Mouse (Mus musculus) thymus, adult 2 months (tissue): ENCODE measurements around the gene Rtn1. TPM values are rescaled to one million over a fixed set of nuclear protein-coding genes. Genes with fewer than 3 reads are reported as not detected.

Source experiments
- DNase-seq: peaks from one replicate; pipeline ENCODE4 v3.0.0; 2021
- H3K27ac ChIP-seq: fragments of 200-500 bp; 2 replicates; pipeline ENCODE4 v1.5.1; 2012; ENCODE audit warnings: low read length, control low read depth; ENCODE audit not compliant: control insufficient read depth, insufficient read depth
- H3K27me3 ChIP-seq: fragments of 200-500 bp; 2 replicates; pipeline ENCODE4 v1.6.1; 2012; ENCODE audit warnings: mild to moderate bottlenecking, low read length, moderate library complexity, mixed read lengths; ENCODE audit not compliant: control insufficient read depth, insufficient read depth
- H3K36me3 ChIP-seq: fragments of 200-500 bp; 2 replicates; pipeline ENCODE4 v1.6.1; 2012; ENCODE audit warnings: mild to moderate bottlenecking, low read length, moderate library complexity; ENCODE audit not compliant: control insufficient read depth, insufficient read depth
- H3K4me1 ChIP-seq: fragments of 200-500 bp; replicated peaks from 2 replicates; pipeline ENCODE4 v1.6.1; 2012; ENCODE audit warnings: low read length; ENCODE audit not compliant: control insufficient read depth, insufficient read depth
- H3K4me3 ChIP-seq: fragments of 200-500 bp; 2 replicates; pipeline ENCODE4 v1.5.1; 2012; ENCODE audit warnings: mild to moderate bottlenecking, low read length, control low read depth, moderate library complexity; ENCODE audit not compliant: control insufficient read depth, insufficient read depth
- CTCF ChIP-seq: fragments of 200-500 bp; IDR thresholded peaks from 2 replicates; pipeline ENCODE4 v1.5.1; 2012; ENCODE audit warnings: mild to moderate bottlenecking, control low read depth, low read length, moderate library complexity, borderline replicate concordance; ENCODE audit not compliant: control insufficient read depth, poor library complexity, insufficient read depth; ENCODE audit errors: extremely low read depth
- POLR2A ChIP-seq: fragments of 200-500 bp; IDR thresholded peaks from 2 replicates; pipeline ENCODE4 v1.6.1; 2012; ENCODE audit warnings: mild to moderate bottlenecking, low read length, control low read depth, moderate library complexity; ENCODE audit not compliant: control insufficient read depth, poor library complexity, insufficient read depth; ENCODE audit errors: extremely low read depth
- WGBS: fragments of 180-500 bp; shearing (Covaris S2); methylation state at CpG from one replicate; pipeline ENCODE4 v1.1.7; 2018; 5-methylcytosine and 5-hydroxymethylcytosine counted together
- polyA plus RNA-seq: library from polyadenylated mRNA; depleted of rRNA; stranded (reverse); fragments of >200 nt; gene quantifications from 2 replicates; pipeline ENCODE4 v1.2.3, GENCODE M21; 2012

The Rtn1 gene
- polyA plus RNA-seq, 1 experiment = 1.6 TPM

DNA sequence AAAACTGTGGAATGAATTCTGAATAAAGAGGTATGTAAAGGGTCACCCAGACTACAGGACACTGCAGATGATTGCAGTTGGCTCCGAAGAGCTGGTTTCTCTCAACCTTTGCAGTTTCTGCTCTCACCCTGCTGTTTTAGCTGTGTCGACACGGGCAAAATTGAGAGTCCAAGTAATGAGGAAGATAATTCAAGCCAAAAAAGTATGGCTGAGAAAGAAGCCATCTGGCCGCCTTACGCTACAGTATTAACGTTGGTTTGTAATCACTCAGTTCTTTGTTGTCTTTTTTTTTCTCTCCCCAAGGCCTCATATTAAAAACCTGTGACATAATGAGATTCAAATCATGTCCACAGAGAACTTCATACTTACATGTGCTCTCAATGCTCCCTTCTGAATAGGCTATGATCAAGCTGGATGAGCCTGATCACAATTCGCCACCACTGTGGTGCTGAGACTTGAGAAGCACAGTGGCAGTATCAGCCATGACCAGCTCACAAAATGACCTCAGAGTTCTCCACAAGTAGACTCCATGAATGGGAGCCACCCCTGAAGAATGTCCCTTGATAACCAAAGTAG lies 76.9 kb downstream of the Rtn1 start:
- no peak for DNase-seq
- H3K4me1 ChIP-seq = no peaks in the 10 kb centered on the region
- H3K27ac ChIP-seq = no peak overlapping the region
- 96% methylated on average over 7 of the region's 7 CpGs for WGBS
- no peak for TF ChIP-seq CTCF
- H3K27me3 ChIP-seq = no peaks in the 10 kb centered on the region
- H3K4me3 ChIP-seq = no peak overlapping the region
- H3K36me3 ChIP-seq = no peaks in the 10 kb centered on the region

DNA sequence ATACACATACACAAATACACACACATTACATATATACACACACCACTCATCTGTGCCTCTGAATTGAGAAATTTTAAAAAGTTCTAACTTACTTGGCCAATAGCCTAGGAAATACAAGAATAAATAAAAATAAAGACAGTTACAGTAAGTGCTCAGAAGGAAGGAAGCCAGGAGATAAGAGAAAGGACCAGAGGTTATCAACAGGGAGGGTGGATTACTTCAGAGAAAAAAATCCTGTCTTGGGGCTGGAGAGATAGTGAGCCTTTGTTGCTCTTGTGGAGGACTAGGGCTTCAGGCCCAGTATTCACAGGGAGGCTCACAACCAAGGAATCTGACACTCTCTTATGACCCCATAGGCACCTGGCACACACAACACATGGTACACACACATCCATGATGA lies 82.8 kb downstream of the Rtn1 start:
- TF ChIP-seq CTCF = no peak
- TF ChIP-seq POLR2A = no peak
- DNase-seq = no peak
- Histone ChIP-seq H3K27me3 (no peaks in the 10 kb centered on the region), H3K27ac (no peak overlapping the region), H3K36me3 (no peaks in the 10 kb centered on the region), H3K4me1 (no peaks in the 10 kb centered on the region), H3K4me3 (no peak overlapping the region)

DNA sequence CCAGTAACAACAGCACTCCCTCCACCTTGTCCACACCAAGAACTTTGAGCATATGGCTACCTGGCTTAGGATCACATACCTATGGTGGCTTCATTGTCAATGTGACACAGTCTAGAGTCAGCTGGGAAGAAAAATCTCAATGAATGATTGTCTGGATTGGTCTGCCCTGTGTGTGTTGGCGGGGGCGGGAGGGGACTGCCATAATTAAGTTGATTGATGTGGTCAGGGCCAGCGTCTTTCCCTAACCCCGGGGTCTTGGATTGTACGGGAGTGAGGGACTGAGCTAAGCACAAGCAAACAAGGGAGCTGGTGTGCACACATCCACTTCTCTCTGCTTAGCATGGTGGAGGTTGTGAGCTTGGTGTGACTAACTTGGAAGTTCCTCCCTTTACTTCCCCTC lies 83.8 kb downstream of the Rtn1 start:
- Histone ChIP-seq H3K36me3 (no peaks in the 10 kb centered on the region), H3K27ac (no peak overlapping the region), H3K4me1 (no peaks in the 10 kb centered on the region), H3K4me3 (no peak overlapping the region), H3K27me3 (no peaks in the 10 kb centered on the region)
- DNase-seq = no peak
- TF ChIP-seq POLR2A (no peak), CTCF (no peak)
- 82% methylated on average over 5 of the region's 5 CpGs for WGBS

DNA sequence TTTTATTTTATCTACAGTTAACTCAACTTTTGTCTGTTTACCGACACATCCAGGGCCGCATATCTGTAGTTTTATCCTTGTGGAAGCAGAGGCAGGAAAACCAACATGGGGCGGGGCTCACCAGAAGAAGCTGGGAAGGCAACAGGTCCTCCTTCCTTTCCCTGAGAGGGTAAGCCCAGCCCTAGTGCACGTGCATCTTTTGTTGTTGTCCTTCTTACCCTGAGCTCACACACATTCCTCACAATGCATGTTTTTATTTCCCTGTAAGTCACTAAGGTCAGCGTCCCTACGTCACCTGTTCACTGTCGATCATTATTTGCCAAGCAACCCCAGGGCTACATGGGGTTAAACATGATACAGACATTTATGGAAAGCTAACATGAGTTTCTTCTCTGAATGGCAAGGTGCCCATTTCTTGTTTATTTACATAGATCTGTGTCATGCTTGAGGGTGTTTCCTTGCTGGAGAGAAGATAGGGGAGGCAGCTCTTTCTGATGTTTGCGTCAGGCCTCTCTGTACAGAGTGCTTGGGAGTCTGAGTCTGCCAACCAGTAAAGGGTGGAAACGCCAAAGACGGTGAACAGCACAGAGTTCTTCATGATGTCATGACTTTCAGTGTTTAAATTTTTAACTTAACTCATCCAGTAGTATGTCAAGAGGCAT lies 84.5 kb downstream of the Rtn1 start:
- Histone ChIP-seq H3K4me1 (no peaks in the 10 kb centered on the region), H3K27me3 (no peaks in the 10 kb centered on the region), H3K27ac (no peak overlapping the region), H3K36me3 (no peaks in the 10 kb centered on the region), H3K4me3 (no peak overlapping the region)
- WGBS = 91% methylated on average over 10 of the region's 10 CpGs
- no peak for DNase-seq
- TF ChIP-seq POLR2A (no peak), CTCF (no peak)

DNA sequence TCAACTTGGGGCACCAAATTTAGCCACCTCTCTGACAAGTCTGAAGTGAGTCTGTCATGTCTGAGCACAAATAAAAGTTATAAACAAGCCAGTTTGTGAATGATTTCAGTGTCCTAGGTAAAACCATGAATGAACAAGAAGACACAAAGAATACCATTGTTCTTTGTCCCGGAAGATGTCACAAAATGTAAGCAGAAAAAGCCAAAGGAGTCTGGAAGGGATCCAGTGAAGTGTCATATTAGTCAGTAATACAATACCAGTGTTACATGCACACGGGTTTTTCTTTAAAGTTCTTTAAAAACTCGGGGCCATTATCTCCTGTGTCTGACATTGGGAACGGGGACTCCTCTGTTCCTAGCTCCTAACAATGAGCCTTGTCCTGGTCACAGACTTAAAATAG lies 85.1 kb downstream of the Rtn1 start:
- no peaks in the 10 kb centered on the region for H3K36me3 ChIP-seq
- no peaks in the 10 kb centered on the region for H3K4me1 ChIP-seq
- H3K4me3 ChIP-seq = no peak overlapping the region
- DNase-seq = no peak
- TF ChIP-seq CTCF (no peak), POLR2A (no peak)
- no peaks in the 10 kb centered on the region for H3K27me3 ChIP-seq
- WGBS = 87% methylated on average over 4 of the region's 4 CpGs
- H3K27ac ChIP-seq = no peak overlapping the region

DNA sequence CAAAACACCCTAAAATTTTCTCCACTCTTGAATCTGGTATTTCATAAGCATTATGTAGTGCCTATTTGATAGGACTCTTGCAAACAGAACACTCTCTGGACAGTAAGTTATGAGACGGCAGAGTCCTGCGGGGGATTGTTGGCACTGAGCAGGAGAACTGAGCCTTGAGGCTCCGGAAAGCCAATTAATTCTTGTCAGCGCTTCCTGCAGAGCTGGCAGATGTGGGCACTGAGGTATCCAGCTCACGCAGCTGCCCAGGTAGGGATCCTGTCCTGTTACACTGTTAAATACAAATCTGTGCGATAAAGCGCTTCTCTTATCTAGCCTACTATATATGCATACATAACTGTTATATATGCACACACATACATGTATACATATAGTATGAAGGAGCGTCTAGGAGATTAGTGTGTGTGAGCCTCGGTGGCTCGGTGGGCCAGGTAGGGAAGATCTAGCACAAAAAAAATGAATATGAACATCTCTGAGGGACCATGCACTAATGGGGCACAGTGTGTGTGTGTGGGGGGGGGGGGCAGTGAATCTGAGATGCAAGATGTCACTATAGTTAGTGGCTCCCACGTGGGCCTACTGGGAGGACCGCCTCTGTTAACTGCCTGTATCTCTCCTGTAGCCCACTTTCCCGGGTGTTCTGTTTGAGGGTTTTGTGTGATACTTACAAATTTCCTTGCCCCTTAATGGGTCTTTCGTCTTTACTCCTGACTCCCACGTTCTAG lies 93.0 kb downstream of the Rtn1 start:
- no peak for TF ChIP-seq POLR2A
- no peak for TF ChIP-seq CTCF
- Histone ChIP-seq H3K36me3 (no peaks in the 10 kb centered on the region), H3K27me3 (no peaks in the 10 kb centered on the region), H3K27ac (no peak overlapping the region), H3K4me3 (no peak overlapping the region), H3K4me1 (no peaks in the 10 kb centered on the region)
- no peak for DNase-seq
- 88% methylated on average over 15 of the region's 15 CpGs for WGBS

DNA sequence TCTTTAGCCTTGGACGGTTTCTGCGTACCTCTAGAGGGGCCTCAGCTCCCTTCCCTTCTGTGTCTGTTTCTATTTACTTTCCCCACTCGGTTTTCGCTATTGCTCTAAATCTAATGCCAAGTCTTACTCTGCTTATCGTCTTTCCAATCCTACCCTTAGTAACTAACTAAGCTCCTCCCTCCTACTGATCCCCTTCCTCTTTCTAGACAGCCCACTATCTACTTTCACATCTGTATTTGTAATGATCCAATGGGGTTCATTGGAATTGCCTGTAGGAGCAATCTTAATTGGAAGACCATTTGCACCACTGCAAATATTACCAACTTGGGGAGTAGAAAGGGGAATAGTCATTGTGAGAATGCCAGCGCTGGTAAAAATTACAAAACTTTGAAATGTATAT lies 98.0 kb downstream of the Rtn1 start:
- no peak for TF ChIP-seq POLR2A
- TF ChIP-seq CTCF = no peak
- no peak overlapping the region for H3K27ac ChIP-seq
- no peaks in the 10 kb centered on the region for H3K36me3 ChIP-seq
- H3K4me1 ChIP-seq = no peaks in the 10 kb centered on the region
- 85% methylated on average over 6 of the region's 6 CpGs for WGBS
- H3K27me3 ChIP-seq = no peaks in the 10 kb centered on the region
- H3K4me3 ChIP-seq = no peak overlapping the region
- DNase-seq = no peak
